Mouse (Mus musculus) liver, adult 2 months (tissue): ENCODE results near the gene Fbxl5. TPM values are rescaled to one million over a fixed set of nuclear protein-coding genes. Genes with fewer than 3 reads are reported as not detected.

Experiments used
- DNase-seq: peaks from one replicate; pipeline ENCODE4 v3.0.0-alpha.2; 2011; ENCODE audit warnings: low read depth, low spot score; ENCODE audit errors: extremely low read depth
- H3K27ac ChIP-seq: fragments of 200-500 bp; replicated peaks from 2 replicates; pipeline ENCODE4 v1.5.1; 2012; ENCODE audit warnings: low read depth, mild to moderate bottlenecking, control low read depth, inconsistent platforms, low read length; ENCODE audit not compliant: insufficient read depth
- H3K27me3 ChIP-seq: fragments of 200-500 bp; 2 replicates; pipeline ENCODE4 v1.6.1; 2012; ENCODE audit warnings: mild to moderate bottlenecking, moderate library complexity, low read length, inconsistent platforms; ENCODE audit not compliant: control insufficient read depth, insufficient read depth
- H3K36me3 ChIP-seq: fragments of 200-500 bp; 2 replicates; pipeline ENCODE4 v1.6.1; 2012; ENCODE audit warnings: low read length, inconsistent platforms; ENCODE audit not compliant: control insufficient read depth, insufficient read depth
- H3K4me1 ChIP-seq: fragments of 200-500 bp; 2 replicates; pipeline ENCODE4 v1.6.1; 2011; ENCODE audit warnings: low read length; ENCODE audit not compliant: control insufficient read depth, insufficient read depth
- H3K4me3 ChIP-seq: fragments of 200-500 bp; 2 replicates; pipeline ENCODE4 v1.5.1; 2011; ENCODE audit warnings: low read depth, mild to moderate bottlenecking, control low read depth, low read length, moderate library complexity; ENCODE audit not compliant: insufficient read depth
- H3K79me2 ChIP-seq: fragments of 200-500 bp; 2 replicates; pipeline ENCODE4 v1.6.1; 2012; ENCODE audit warnings: inconsistent platforms, mild to moderate bottlenecking, low read length, moderate library complexity; ENCODE audit not compliant: control insufficient read depth, insufficient read depth
- H3K9ac ChIP-seq: fragments of 200-500 bp; 2 replicates; pipeline ENCODE4 v1.6.1; 2012; ENCODE audit warnings: low read depth, mild to moderate bottlenecking, control low read depth, inconsistent platforms, low read length
- CTCF ChIP-seq: fragments of 200-500 bp; IDR thresholded peaks from 2 replicates; pipeline ENCODE4 v1.5.1; 2011; ENCODE audit warnings: low read depth, low read length, control low read depth
- POLR2A ChIP-seq: fragments of 200-500 bp; IDR thresholded peaks from 2 replicates; pipeline ENCODE4 v1.6.1; 2011; ENCODE audit warnings: low read length, control low read depth; ENCODE audit not compliant: insufficient read depth; ENCODE audit errors: extremely low read depth
- WGBS: fragments of 180-500 bp; shearing (Covaris S2); methylation state at CpG from one replicate; pipeline ENCODE4 v1.1.7; 2018; 5-methylcytosine and 5-hydroxymethylcytosine counted together
- polyA plus RNA-seq: library from polyadenylated mRNA; depleted of rRNA; stranded (reverse); fragments of >200 nt; gene quantifications from 2 replicates; pipeline ENCODE4 v1.2.3, GENCODE M21; 2012
- total RNA-seq: library from RNA; depleted of rRNA; stranded (reverse); fragments of >200 nt; gene quantifications from 2 replicates; pipeline ENCODE4 v1.2.3, GENCODE M21; 2014

The Fbxl5 gene
- total and polyA plus RNA-seq, 2 experiments = 17.4 to 41.8 TPM

GRCm38 (mm10) chr5:43748039-43748438 is 73.4 kb downstream of the Fbxl5 start:
- H3K27me3 ChIP-seq = no peaks in the 10 kb centered on the region
- no peaks in the 10 kb centered on the region for H3K79me2 ChIP-seq
- DNase-seq = no peak
- H3K27ac ChIP-seq = no peak overlapping the region
- no peaks in the 10 kb centered on the region for H3K4me1 ChIP-seq
- H3K9ac ChIP-seq = no peak overlapping the region
- TF ChIP-seq POLR2A = no peak
- H3K4me3 ChIP-seq = no peak overlapping the region
- peaks cover 8% of the 10 kb centered on the region for H3K36me3 ChIP-seq
- WGBS = 53% methylated on average over 4 of the region's 4 CpGs

- TF ChIP-seq POLR2A = no peak
- no peak for TF ChIP-seq CTCF
- Histone ChIP-seq H3K27me3 (no peaks in the 10 kb centered on the region), H3K36me3 (peaks cover 11% of the 10 kb centered on the region), H3K4me1 (no peaks in the 10 kb centered on the region), H3K9ac (no peak overlapping the region), H3K79me2 (no peaks in the 10 kb centered on the region), H3K27ac (no peak overlapping the region), H3K4me3 (no peak overlapping the region)
- 21% methylated on average over 5 of the region's 5 CpGs for WGBS
- DNase-seq = peak; percentile 64
These were observed 76.3 kb downstream of the Fbxl5 start for GRCm38 (mm10) chr5:43745156-43745555.

GRCm38 (mm10) chr5:43744187-43744586 is 77.3 kb downstream of the Fbxl5 start:
- 98% methylated on average over 1 of the region's 1 CpGs for WGBS
- no peak for DNase-seq
- Histone ChIP-seq H3K27ac (no peak overlapping the region), H3K27me3 (no peaks in the 10 kb centered on the region), H3K36me3 (peaks cover 8% of the 10 kb centered on the region), H3K4me3 (no peak overlapping the region), H3K4me1 (no peaks in the 10 kb centered on the region), H3K79me2 (no peaks in the 10 kb centered on the region), H3K9ac (no peak overlapping the region)
- TF ChIP-seq CTCF = no peak
- no peak for TF ChIP-seq POLR2A

- H3K79me2 ChIP-seq = no peaks in the 10 kb centered on the region
- H3K36me3 ChIP-seq = 0 out of 2 replicates have a peak, but pooled peaks cover 3% of the 10 kb centered on the region
- H3K9ac ChIP-seq = no peak overlapping the region
- TF ChIP-seq POLR2A = no peak
- TF ChIP-seq CTCF = no peak
- no peak overlapping the region for H3K4me3 ChIP-seq
- DNase-seq = no peak
- no peaks in the 10 kb centered on the region for H3K27me3 ChIP-seq
- 85% methylated on average over 8 of the region's 8 CpGs for WGBS
- H3K4me1 ChIP-seq = no peaks in the 10 kb centered on the region
- no peak overlapping the region for H3K27ac ChIP-seq
These were observed 89.1 kb downstream of the Fbxl5 start for GRCm38 (mm10) chr5:43732381-43732780.

GRCm38 (mm10) chr5:43728375-43729165 is 92.9 kb downstream of the Fbxl5 start:
- WGBS = 80% methylated on average over 11 of the region's 11 CpGs
- H3K36me3 ChIP-seq = no peaks in the 10 kb centered on the region
- no peaks in the 10 kb centered on the region for H3K79me2 ChIP-seq
- no peak overlapping the region for H3K4me3 ChIP-seq
- DNase-seq = no peak
- no peaks in the 10 kb centered on the region for H3K4me1 ChIP-seq
- no peak overlapping the region for H3K27ac ChIP-seq
- H3K9ac ChIP-seq = no peak overlapping the region
- TF ChIP-seq POLR2A = no peak
- TF ChIP-seq CTCF = no peak
- H3K27me3 ChIP-seq = no peaks in the 10 kb centered on the region

GRCm38 (mm10) chr5:43723830-43724229 is 97.6 kb downstream of the Fbxl5 start:
- Histone ChIP-seq H3K9ac (no peak overlapping the region), H3K36me3 (no peaks in the 10 kb centered on the region), H3K27me3 (no peaks in the 10 kb centered on the region), H3K4me3 (no peak overlapping the region), H3K4me1 (no peaks in the 10 kb centered on the region), H3K27ac (no peak overlapping the region), H3K79me2 (no peaks in the 10 kb centered on the region)
- TF ChIP-seq CTCF = no peak
- TF ChIP-seq POLR2A = no peak
- 85% methylated on average over 7 of the region's 7 CpGs for WGBS
- no peak for DNase-seq
